Mouse (Mus musculus): ENCODE results near the gene Gm43552. TPM values are rescaled to one million over a fixed set of nuclear protein-coding genes. Genes with fewer than 3 reads are reported as not detected.
"Not testable (repeated sequence)": the region's sequence is repeated elsewhere in the genome, so short reads cannot be mapped to it uniquely, and the experiment has no call there.

Gene Gm43552
- polyA plus RNA-seq, 2 experiments, result not detected

DNA sequence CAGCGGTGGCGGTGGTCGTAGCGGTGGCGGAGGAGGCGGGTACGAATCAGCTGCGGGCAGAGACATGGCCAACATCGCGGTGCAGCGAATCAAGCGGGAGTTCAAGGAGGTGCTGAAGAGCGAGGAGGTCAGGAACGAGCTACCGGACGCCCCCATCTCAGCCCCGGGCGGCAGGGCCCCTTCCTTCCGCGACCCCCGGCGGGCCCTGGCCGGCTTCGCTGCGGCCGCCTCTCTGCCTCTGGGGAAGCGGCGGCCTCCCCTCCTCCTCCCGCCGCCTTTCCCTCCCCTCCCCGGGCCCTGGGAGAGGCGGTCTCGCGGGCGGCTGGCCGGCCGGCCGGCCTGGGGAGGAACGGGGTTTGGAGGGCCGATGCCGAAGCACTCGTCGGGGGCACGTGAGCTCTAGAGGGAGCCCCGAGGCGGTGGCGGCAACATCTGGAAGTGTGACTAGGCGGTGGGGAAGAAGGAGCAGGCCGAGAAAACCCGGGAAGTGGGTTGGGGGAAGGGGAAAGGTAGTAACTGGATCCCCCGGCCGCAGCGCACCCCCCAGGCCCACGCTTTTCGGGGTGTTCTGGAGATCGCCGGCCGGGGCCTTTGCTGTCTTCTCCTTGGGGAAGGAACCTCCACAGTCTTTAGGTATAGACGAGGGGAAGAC lies 44.9 kb upstream of the Gm43552 start:
- TF ChIP-seq POLR2A (IDR thresholded peaks at IDR 0.05; ENCODE audit: borderline replicate concordance, extremely low read depth, insufficient read depth, insufficient read length), result no peak
- H3K27ac ChIP-seq (replicated peaks; ENCODE audit: low read depth, low read length), result peak overlapping the region; percentile 98
- peak overlapping the region; percentile 93 for H3K9ac ChIP-seq (ENCODE audit: low read depth, low read length, severe bottlenecking)
- no peaks in the 10 kb centered on the region for H3K27me3 ChIP-seq (ENCODE audit: control insufficient read depth, insufficient read depth, low read length)
- H3K4me2 ChIP-seq (replicated peaks; ENCODE audit: low read depth, low read length, severe bottlenecking), result peak overlapping the region; percentile 67
- peak overlapping the region; percentile 72 for H3K4me3 ChIP-seq (replicated peaks; ENCODE audit: low read length)
- peaks cover 7% of the 10 kb centered on the region for H3K4me1 ChIP-seq (ENCODE audit: control insufficient read depth, insufficient read depth, low read length)
- WGBS, result under 1% methylated on average over 38 of the region's 59 CpGs
- H3K9me3 ChIP-seq (ENCODE audit: control insufficient read depth, low read length), result no peaks in the 10 kb centered on the region
- no peaks in the 10 kb centered on the region for H3K36me3 ChIP-seq (ENCODE audit: control insufficient read depth, insufficient read depth, low read length)
- DNase-seq (ENCODE audit: low spot score), result peak; percentile 63
- peak; percentile 64 for ATAC-seq (ENCODE audit: low FRiP score, low read depth)

DNA sequence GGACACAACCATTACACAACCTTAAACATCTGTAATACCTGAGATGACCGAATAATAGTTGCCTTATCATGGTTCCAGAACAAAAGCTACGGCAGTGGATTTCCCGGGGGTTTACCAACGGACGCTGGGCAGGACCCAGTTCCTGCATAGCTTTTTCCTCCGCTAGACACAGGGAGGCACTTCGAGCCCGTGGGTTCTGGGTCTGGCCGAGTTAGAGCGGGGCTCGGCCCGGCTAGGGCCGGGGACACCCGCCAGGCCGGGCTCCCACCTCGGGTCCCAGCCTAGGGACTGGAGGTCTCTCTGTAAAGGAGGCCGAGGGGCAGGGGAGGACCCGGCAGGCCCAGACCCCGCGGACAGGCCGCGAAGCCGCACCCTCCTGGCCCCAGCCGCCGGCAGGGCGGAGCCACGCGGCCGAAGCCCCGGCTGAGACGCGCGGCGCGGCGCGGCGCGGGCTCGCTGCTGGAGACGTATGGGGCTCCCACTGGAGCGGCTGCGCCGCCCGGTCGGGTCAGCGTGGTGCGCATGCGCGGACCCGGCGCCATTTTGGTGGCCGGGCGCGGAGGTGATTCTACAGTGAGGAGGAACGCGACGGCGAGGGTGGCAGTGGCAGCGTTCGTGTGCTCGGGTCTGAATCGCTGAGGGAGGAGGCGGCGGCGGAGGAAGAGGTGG lies 44.3 kb upstream of the Gm43552 start, which contains the start of the genes Smim14 and Ube2k:
TSS of gene Smim14 (minus strand) at position 434 of the 669 bp plus-strand sequence.
TSS of gene Ube2k (plus strand) at position 483 of the 669 bp plus-strand sequence.
- Histone ChIP-seq H3K4me3 (replicated peaks; ENCODE audit: low read length) (peak within 1 kb of the TSS; percentile 72), H3K36me3 (ENCODE audit: control insufficient read depth, insufficient read depth, low read length) (no peaks in the 10 kb centered on the region), H3K9me3 (ENCODE audit: control insufficient read depth, low read length) (no peaks in the 10 kb centered on the region), H3K9ac (ENCODE audit: low read depth, low read length, severe bottlenecking) (peak within 1 kb of the TSS; percentile 93), H3K4me1 (ENCODE audit: control insufficient read depth, insufficient read depth, low read length) (peaks cover 7% of the 10 kb centered on the region), H3K4me2 (replicated peaks; ENCODE audit: low read depth, low read length, severe bottlenecking) (peak within 1 kb of the TSS; percentile 67), H3K27me3 (ENCODE audit: control insufficient read depth, insufficient read depth, low read length) (no peaks in the 10 kb centered on the region), H3K27ac (replicated peaks; ENCODE audit: low read depth, low read length) (peak within 1 kb of the TSS; percentile 98)
- peak; percentile 93 for DNase-seq (ENCODE audit: low spot score)
- ATAC-seq (ENCODE audit: low FRiP score, low read depth), result peak; percentile 95
- peak; percentile 66; the same call in 1 of the 2 replicates for TF ChIP-seq POLR2A (IDR thresholded peaks at IDR 0.05; ENCODE audit: borderline replicate concordance, extremely low read depth, insufficient read depth, insufficient read length)
- 1% methylated on average over 48 of the region's 66 CpGs for WGBS

DNA sequence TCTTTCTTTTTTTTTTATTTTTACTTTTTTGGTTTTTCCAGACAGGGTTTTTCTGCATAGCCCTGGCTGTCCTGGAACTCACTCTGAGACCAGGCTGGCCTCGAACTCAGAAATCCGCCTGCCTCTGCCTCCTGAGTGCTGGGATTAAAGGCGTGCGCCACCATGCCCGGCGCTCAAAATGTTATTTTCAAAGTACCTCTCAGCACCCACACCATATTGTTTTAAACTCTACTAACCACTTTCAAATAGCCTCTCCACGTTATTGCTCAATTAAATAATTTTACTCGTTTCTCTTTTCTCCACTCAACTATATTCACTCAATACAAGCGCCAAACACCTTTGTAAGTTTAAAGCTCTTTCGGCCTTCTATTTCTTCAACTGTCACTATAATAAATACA lies 43.4 kb upstream of the Gm43552 start:
- peak overlapping the region; percentile 93 for H3K9ac ChIP-seq (ENCODE audit: low read depth, low read length, severe bottlenecking)
- WGBS, result 81% methylated on average over 10 of the region's 10 CpGs

DNA sequence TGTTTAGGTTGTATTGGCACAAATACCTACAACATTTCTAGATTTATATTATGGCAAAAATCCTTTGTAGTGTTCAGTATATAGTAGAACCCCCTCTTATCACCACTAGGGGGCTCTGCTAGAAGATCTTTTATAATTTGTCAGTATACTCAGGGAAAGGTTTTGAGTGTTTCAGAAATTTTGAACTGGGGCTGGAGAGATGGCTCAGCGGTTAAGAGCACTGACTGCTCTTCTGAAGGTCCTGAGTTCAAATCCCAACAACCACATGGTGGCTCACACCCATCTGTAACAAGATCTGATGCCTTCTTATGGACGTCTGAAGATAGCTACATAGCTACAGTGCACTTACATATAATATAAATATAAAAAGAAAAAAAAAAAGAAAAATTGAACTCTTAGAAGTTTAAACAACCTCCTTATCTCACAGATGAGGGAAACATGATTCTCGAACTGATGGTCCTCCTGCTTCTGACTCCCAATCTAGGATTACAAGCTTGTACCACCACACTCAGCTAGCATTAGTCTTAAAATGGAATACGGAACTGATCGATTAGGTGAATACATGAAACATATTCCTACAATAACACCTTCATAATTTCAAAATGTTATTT lies 42.9 kb upstream of the Gm43552 start:
- TF ChIP-seq POLR2A (IDR thresholded peaks at IDR 0.05; ENCODE audit: borderline replicate concordance, extremely low read depth, insufficient read depth, insufficient read length), result no peak
- peak; percentile 75 for DNase-seq (ENCODE audit: low spot score)

More for the DNA sequence above, 43.4 kb upstream of the Gm43552 start:
- Histone ChIP-seq H3K4me2 (replicated peaks; ENCODE audit: low read depth, low read length, severe bottlenecking) (peak overlapping the region; percentile 56), H3K4me3 (replicated peaks; ENCODE audit: low read length) (peak overlapping the region; percentile 72), H3K27ac (replicated peaks; ENCODE audit: low read depth, low read length) (peak overlapping the region; percentile 98)
- not testable (repeated sequence) for ATAC-seq (ENCODE audit: low FRiP score, low read depth); H3K36me3 ChIP-seq (ENCODE audit: control insufficient read depth, insufficient read depth, low read length); H3K4me1 ChIP-seq (ENCODE audit: control insufficient read depth, insufficient read depth, low read length); DNase-seq (ENCODE audit: low spot score); H3K27me3 ChIP-seq (ENCODE audit: control insufficient read depth, insufficient read depth, low read length); H3K9me3 ChIP-seq (ENCODE audit: control insufficient read depth, low read length)

DNA sequence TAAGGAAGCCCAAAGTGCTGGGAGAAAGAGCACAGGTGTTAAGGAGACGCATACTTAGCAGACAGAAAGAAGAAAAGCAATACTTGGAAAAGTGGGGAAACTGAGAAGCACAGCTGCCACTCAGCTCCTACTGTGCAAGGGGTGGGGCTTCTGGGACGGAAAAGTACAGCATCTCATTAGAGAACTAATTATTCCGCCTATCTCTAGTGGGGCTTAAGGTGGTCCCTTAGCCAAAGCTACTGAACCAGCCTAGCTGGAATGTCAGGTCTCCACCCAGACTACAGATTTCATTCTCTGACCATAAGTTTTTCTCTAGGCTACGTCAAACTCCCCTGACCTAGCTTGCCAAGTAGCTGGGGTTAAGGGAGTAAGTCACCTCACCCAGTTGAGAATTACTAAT lies 41.9 kb upstream of the Gm43552 start:
- Histone ChIP-seq H3K4me2 (replicated peaks; ENCODE audit: low read depth, low read length, severe bottlenecking) (no peak overlapping the region), H3K4me1 (ENCODE audit: control insufficient read depth, insufficient read depth, low read length) (peaks cover 7% of the 10 kb centered on the region), H3K27me3 (ENCODE audit: control insufficient read depth, insufficient read depth, low read length) (no peaks in the 10 kb centered on the region), H3K36me3 (ENCODE audit: control insufficient read depth, insufficient read depth, low read length) (no peaks in the 10 kb centered on the region), H3K9me3 (ENCODE audit: control insufficient read depth, low read length) (no peaks in the 10 kb centered on the region), H3K27ac (replicated peaks; ENCODE audit: low read depth, low read length) (no peak overlapping the region), H3K9ac (ENCODE audit: low read depth, low read length, severe bottlenecking) (no peak overlapping the region), H3K4me3 (replicated peaks; ENCODE audit: low read length) (no peak overlapping the region)
- WGBS, result 65% methylated on average over 4 of the region's 4 CpGs
- no peak for TF ChIP-seq POLR2A (IDR thresholded peaks at IDR 0.05; ENCODE audit: borderline replicate concordance, extremely low read depth, insufficient read depth, insufficient read length)
- ATAC-seq (ENCODE audit: low FRiP score, low read depth), result no peak
- no peak for DNase-seq (ENCODE audit: low spot score)

More for the DNA sequence above, 42.9 kb upstream of the Gm43552 start:
- Histone ChIP-seq H3K27ac (replicated peaks; ENCODE audit: low read depth, low read length) (no peak overlapping the region), H3K4me3 (replicated peaks; ENCODE audit: low read length) (no peak overlapping the region), H3K4me2 (replicated peaks; ENCODE audit: low read depth, low read length, severe bottlenecking) (peak overlapping the region; percentile 56; the same call in 1 of the 2 replicates), H3K9ac (ENCODE audit: low read depth, low read length, severe bottlenecking) (no peak overlapping the region), H3K9me3 (ENCODE audit: control insufficient read depth, low read length) (no peaks in the 10 kb centered on the region), H3K27me3 (ENCODE audit: control insufficient read depth, insufficient read depth, low read length) (no peaks in the 10 kb centered on the region), H3K4me1 (ENCODE audit: control insufficient read depth, insufficient read depth, low read length) (peaks cover 7% of the 10 kb centered on the region), H3K36me3 (ENCODE audit: control insufficient read depth, insufficient read depth, low read length) (no peaks in the 10 kb centered on the region)
- WGBS, result 71% methylated on average over 5 of the region's 5 CpGs
- no peak for ATAC-seq (ENCODE audit: low FRiP score, low read depth)
